Mouse (Mus musculus) embryonic facial prominence, embryonic 13.5 days (tissue): ENCODE measurements around the gene Iqck. TPM values are rescaled to one million over a fixed set of nuclear protein-coding genes. Genes with fewer than 3 reads are reported as not detected.

Experiments
- ATAC-seq: fragments of 200-750 bp; cut with Nextera tagmentation; 2 replicates; pipeline ENCODE4 v1.8.0; 2017; ENCODE audit warnings: low read depth; ENCODE audit not compliant: insufficient number of reproducible peaks, insufficient read depth, low FRiP score, low TSS enrichment
- H3K27ac ChIP-seq: fragments of 300-500 bp; sonication (generic); 2 replicates; pipeline ENCODE4 v1.5.1; 2015; ENCODE audit warnings: moderate library complexity, mild to moderate bottlenecking, inconsistent platforms
- H3K27me3 ChIP-seq: fragments of 300-500 bp; sonication (generic); 2 replicates; pipeline ENCODE4 v1.6.1; 2015; ENCODE audit warnings: mild to moderate bottlenecking, inconsistent platforms
- H3K36me3 ChIP-seq: fragments of 300-500 bp; sonication (generic); 2 replicates; pipeline ENCODE4 v1.6.1; 2015; ENCODE audit warnings: mild to moderate bottlenecking, inconsistent platforms
- H3K4me1 ChIP-seq: fragments of 300-500 bp; sonication (generic); 2 replicates; pipeline ENCODE4 v1.6.1; 2015; ENCODE audit warnings: inconsistent platforms
- H3K4me2 ChIP-seq: fragments of 300-500 bp; sonication (generic); 2 replicates; pipeline ENCODE4 v1.6.1; 2015; ENCODE audit warnings: moderate library complexity, mild to moderate bottlenecking, inconsistent platforms
- H3K4me3 ChIP-seq: fragments of 300-500 bp; sonication (generic); 2 replicates; pipeline ENCODE4 v1.5.1; 2015; ENCODE audit warnings: mild to moderate bottlenecking, inconsistent platforms
- H3K9ac ChIP-seq: fragments of 300-500 bp; sonication (generic); 2 replicates; pipeline ENCODE4 v1.6.1; 2015; ENCODE audit warnings: mild to moderate bottlenecking, inconsistent platforms
- H3K9me3 ChIP-seq: fragments of 300-500 bp; sonication (generic); 2 replicates; pipeline ENCODE4 v1.6.1; 2016; ENCODE audit warnings: inconsistent platforms
- WGBS: fragments of 180-500 bp; shearing (Covaris S2); methylation state at CpG from one replicate; pipeline ENCODE4 v1.1.7; 2015; ENCODE audit warnings: mixed read lengths; 5-methylcytosine and 5-hydroxymethylcytosine counted together
- polyA plus RNA-seq: library from polyadenylated mRNA; unstranded; fragments of >200 nt; fragmentation: Nextera tagmentation; extraction: Ambion mirVana; gene quantifications from 2 replicates; pipeline ENCODE4 v1.2.1, GENCODE M21; 2015

The Iqck gene
- polyA plus RNA-seq, 1 experiment from 2014 or later: 3.0 TPM

DNA sequence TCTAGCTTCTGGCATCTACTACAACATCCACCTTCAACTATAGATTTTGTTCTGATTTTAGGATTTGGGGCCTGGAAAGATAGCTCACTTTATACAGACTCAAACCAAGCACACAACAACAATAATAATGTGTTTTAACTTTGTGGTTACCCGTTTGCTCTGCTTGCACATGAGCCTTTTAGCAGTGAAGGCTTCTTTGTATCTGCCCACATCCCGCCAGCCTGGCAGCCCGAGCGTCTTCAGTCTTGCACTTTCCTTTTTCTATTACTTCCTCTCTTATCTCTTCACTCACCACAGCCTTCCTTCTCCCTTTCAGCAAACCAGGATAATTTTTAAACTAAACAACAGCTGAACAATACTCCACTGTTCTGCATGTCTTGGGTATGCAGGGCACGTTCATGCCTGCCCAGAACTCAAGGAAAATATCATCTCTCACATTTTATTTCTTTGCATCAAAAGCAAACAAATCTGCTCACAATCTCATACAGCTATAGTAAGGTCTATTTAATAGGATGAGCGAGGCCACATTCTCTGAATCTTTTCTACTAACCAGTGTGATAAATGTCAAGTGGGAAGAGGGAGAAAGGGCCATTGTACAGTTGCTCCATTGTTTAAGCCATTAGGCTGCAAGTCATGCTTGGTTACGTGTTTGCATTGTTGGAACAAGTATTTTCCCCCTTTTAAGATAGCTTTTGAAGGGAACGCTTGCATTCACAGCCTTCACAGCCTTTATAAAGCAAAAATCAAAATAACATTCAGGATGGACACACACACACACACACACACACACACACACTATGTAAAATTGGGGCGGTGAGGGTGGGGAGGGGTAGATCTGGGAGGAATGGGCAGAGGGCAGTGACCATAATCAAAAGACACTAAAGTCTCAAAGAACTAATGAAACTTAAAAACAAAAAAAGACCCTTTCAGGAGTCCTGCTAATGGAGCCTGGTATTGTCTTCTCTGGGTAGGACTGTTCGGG, 40.2 kb downstream of the Iqck start:
- Histone ChIP-seq H3K27me3 (no peaks in the 10 kb centered on the region), H3K4me1 (peaks cover 16% of the 10 kb centered on the region; the same call in 1 of the 2 replicates), H3K27ac (peak overlapping the region; percentile 78), H3K36me3 (no peaks in the 10 kb centered on the region), H3K9me3 (no peaks in the 10 kb centered on the region), H3K4me3 (no peak overlapping the region), H3K4me2 (no peak overlapping the region), H3K9ac (no peak overlapping the region)
- WGBS: 38% methylated on average over 10 of the region's 10 CpGs
- ATAC-seq: 0 out of 2 replicates have a peak, but pooled peaks have one; percentile 52

DNA sequence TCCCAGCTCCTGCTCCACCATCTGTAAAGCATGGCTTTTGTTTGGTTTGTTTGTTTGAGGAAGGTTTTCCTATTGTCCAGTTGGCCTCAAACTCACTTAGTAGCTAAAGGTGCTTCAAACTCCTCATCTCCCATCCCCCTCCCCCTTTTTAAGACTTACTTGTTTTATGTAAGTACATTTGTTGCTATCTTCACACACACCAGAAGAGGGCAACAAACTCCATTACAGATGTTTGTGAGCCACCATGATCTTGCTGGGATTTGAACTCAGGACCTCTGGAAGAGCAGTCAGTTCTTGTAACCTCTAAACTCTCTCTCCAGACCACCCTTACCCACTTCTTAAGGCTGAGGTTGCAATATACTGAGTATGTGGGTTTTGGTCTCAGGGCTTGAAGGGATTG, 42.5 kb downstream of the Iqck start:
- Histone ChIP-seq H3K4me2 (no peak overlapping the region), H3K4me3 (no peak overlapping the region), H3K27ac (no peak overlapping the region), H3K36me3 (no peaks in the 10 kb centered on the region), H3K4me1 (peaks cover 24% of the 10 kb centered on the region), H3K9ac (no peak overlapping the region), H3K27me3 (no peaks in the 10 kb centered on the region), H3K9me3 (no peaks in the 10 kb centered on the region)
- ATAC-seq: no peak

DNA sequence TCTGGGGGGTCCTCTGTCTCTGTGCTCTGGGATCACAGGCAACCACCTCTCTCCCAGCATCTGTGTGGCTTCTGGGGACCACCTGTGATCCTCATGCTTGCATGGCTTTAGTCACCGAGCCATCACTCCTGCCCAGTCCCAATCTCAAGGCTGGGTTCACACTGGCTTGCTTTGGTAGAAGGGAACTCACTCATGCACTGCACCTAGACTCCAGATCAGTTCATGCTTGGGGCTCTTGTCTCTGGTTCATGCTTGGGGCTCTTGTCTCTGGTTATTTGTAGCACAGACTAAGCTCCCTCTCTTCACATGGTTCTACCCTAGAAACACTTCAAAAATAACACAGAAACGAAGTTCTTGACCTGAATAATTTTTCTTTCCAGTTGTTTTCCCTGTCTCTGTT, 44.5 kb downstream of the Iqck start:
- WGBS: 72% methylated on average over 2 of the region's 2 CpGs
- H3K4me3 ChIP-seq: no peak overlapping the region
- H3K27ac ChIP-seq: no peak overlapping the region
- H3K36me3 ChIP-seq: no peaks in the 10 kb centered on the region
- no peaks in the 10 kb centered on the region for H3K9me3 ChIP-seq
- no peak overlapping the region for H3K9ac ChIP-seq
- H3K4me2 ChIP-seq: no peak overlapping the region
- peaks cover 40% of the 10 kb centered on the region for H3K4me1 ChIP-seq
- no peak for ATAC-seq
- no peaks in the 10 kb centered on the region for H3K27me3 ChIP-seq

DNA sequence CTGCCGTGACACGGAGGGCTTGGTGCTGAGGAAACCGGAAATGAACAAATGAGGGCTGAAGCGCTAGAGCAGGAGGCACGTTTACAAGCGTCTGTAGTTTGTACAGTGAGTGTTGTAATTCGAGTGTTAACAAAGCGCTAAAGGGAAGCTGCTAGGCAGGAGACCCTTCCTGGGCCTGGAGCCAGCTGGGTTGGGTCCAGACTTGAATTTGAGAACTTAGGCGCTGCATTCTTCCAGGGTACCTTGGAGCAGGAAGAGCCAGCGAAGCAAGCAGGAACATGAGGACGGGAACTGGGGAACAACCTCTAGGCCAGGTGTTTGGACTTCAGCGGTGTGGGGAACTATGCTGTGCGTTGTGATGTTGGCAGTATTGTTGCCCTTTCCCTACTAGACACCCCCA, 47.4 kb downstream of the Iqck start:
- Histone ChIP-seq H3K27ac (peak overlapping the region; percentile 79), H3K4me2 (peak overlapping the region; percentile 38), H3K4me3 (peak overlapping the region; percentile 2; the same call in 1 of the 2 replicates), H3K27me3 (no peaks in the 10 kb centered on the region), H3K36me3 (no peaks in the 10 kb centered on the region), H3K9ac (no peak overlapping the region), H3K9me3 (no peaks in the 10 kb centered on the region), H3K4me1 (peaks cover 25% of the 10 kb centered on the region)
- peak; percentile 70 for ATAC-seq
- 23% methylated on average over 13 of the region's 13 CpGs for WGBS

DNA sequence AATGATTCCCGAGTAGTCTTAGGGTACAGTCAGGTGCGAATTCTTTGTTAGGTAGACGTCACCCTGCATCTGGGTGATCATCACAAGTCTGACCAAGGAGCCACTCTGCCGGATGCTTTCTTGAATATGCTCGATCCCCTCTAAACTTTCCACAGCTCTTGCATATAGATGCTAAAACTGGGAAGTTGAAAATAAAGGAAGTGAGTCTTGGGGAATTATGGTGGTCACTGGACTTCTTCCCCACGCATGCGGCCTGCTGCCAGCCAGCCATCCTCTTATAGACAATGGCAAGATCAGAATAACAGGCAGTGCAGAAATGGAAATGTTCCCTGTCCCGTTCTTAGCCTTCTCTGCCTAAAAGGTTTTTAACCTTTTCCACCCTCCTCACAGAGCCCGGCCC, 48.3 kb downstream of the Iqck start:
- no peak overlapping the region for H3K4me3 ChIP-seq
- no peak overlapping the region for H3K4me2 ChIP-seq
- H3K27ac ChIP-seq: peak overlapping the region; percentile 79
- WGBS: 85% methylated on average over 9 of the region's 9 CpGs
- peaks cover 25% of the 10 kb centered on the region for H3K4me1 ChIP-seq
- no peaks in the 10 kb centered on the region for H3K27me3 ChIP-seq
- H3K9me3 ChIP-seq: no peaks in the 10 kb centered on the region
- no peaks in the 10 kb centered on the region for H3K36me3 ChIP-seq
- H3K9ac ChIP-seq: no peak overlapping the region
- ATAC-seq: no peak

DNA sequence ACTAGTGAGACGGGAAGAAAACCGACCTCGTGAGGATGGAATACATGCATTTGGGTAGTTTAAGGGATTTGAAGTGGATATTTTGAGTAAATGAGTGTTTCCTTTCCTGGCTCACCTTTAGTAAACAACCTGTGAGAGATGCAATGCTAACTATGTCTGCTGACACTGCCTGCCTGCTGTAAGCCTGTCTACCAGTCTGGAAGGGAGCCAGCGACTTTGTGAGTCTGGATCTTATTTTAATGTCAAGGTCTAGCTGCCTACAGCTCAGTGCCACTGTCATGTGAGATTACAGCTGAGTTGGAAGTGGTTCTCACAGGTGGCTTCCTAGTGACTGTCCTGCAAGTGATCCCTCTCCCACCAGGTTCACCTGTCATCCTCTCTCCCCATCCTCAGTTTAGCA, 49.0 kb downstream of the Iqck start:
- no peaks in the 10 kb centered on the region for H3K9me3 ChIP-seq
- no peak overlapping the region for H3K4me2 ChIP-seq
- H3K4me1 ChIP-seq: peaks cover 25% of the 10 kb centered on the region
- no peak overlapping the region for H3K4me3 ChIP-seq
- H3K36me3 ChIP-seq: no peaks in the 10 kb centered on the region
- WGBS: 79% methylated on average over 4 of the region's 4 CpGs
- H3K9ac ChIP-seq: no peak overlapping the region
- no peak overlapping the region for H3K27ac ChIP-seq
- no peaks in the 10 kb centered on the region for H3K27me3 ChIP-seq
- ATAC-seq: no peak

DNA sequence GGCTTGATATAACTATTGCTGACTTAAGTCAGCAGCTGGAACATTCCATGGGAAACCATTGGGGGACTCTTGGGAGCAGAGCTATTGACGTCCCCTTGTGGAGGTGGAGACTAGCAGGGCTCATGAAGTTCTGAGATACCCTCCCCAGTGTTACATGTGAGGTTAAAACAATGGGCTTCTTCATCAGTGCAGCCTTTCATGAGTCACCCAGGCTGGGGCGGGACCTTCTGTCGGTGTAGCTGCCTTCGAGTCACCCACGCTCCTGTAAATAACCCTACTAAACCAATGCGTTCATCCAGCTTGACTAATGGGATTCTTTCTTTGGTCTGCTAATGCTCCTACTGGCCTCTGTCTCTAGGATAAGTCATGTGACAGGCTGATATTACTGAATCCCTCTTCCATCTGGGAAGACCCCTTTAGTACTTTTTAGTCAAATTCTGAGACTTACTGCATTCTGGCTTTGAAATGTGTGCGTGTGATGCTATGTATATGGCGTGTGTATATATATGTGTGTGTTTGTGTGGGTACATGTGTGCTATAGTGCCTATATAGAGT, 53.5 kb downstream of the Iqck start:
- Histone ChIP-seq H3K9me3 (no peaks in the 10 kb centered on the region), H3K36me3 (no peaks in the 10 kb centered on the region), H3K27me3 (no peaks in the 10 kb centered on the region), H3K27ac (no peak overlapping the region), H3K9ac (no peak overlapping the region), H3K4me1 (peaks cover 11% of the 10 kb centered on the region), H3K4me3 (no peak overlapping the region), H3K4me2 (no peak overlapping the region)
- ATAC-seq: no peak
- 55% methylated on average over 8 of the region's 8 CpGs for WGBS

DNA sequence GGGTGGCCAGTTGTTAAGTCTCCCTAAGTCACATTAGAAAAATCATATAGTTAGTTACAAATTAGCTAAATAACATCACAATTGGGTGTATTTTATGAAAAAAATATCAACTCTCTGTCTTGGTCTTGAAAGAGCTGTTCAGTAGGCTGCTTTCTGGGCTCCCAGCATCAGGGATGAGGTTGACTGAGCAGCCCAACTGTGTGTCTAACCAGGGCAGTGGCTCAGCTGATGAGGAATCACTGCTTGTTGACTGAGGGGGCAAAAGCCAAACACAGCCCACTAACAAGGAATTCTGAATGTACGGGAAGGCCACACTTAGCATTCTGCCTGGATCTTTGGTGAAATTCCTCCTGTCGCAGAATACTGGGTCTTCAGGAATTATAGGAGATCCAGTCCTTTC, 54.9 kb downstream of the Iqck start:
- WGBS: 87% methylated on average over 2 of the region's 2 CpGs
- Histone ChIP-seq H3K9ac (no peak overlapping the region), H3K4me2 (no peak overlapping the region), H3K9me3 (no peaks in the 10 kb centered on the region), H3K4me1 (peaks cover 4% of the 10 kb centered on the region; the same call in 1 of the 2 replicates), H3K36me3 (no peaks in the 10 kb centered on the region), H3K27ac (no peak overlapping the region), H3K27me3 (no peaks in the 10 kb centered on the region), H3K4me3 (no peak overlapping the region)
- no peak for ATAC-seq

DNA sequence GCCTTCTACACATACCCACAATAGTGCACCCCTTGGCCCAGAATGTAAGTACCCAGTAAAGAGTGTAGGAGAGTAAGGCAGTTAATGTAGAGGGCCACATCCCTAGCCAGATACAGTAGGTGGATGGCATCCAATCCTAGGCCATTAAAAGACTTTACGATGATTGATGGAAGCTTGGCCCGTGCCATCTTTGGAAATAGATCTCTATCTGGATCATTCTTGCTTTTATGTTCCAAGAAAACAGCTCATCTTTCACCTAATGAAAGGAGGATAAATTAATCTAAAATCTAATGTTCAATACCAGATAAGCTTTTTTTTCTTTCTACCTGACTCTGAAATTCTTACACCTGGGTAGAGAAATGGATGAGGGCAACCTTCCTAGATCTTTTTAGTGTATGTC, 55.6 kb downstream of the Iqck start:
- no peak for ATAC-seq
- Histone ChIP-seq H3K27ac (no peak overlapping the region), H3K36me3 (no peaks in the 10 kb centered on the region), H3K9ac (no peak overlapping the region), H3K4me1 (peaks cover 4% of the 10 kb centered on the region; the same call in 1 of the 2 replicates), H3K4me2 (no peak overlapping the region), H3K27me3 (no peaks in the 10 kb centered on the region), H3K9me3 (no peaks in the 10 kb centered on the region), H3K4me3 (no peak overlapping the region)
- 94% methylated on average over 2 of the region's 2 CpGs for WGBS

DNA sequence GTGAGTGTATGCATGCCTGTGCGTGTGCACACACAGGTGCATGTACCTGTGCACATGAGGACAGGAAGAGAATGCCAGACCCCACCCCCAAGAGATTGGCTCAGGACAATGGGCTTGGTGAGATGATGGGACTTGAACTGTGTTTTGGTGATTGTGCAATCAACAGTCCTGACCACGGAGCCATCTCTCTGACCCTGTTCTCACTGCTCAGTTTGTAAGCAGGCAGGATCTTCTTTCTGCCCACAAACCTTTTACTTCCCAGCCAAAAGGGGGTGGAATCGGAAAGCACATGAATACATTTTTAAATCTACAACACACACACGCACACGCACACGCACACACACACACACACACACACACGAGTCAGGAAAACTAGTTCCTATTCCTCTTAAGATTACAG, 56.0 kb downstream of the Iqck start:
- H3K4me3 ChIP-seq: no peak overlapping the region
- 74% methylated on average over 7 of the region's 7 CpGs for WGBS
- no peak overlapping the region for H3K9ac ChIP-seq
- peaks cover 4% of the 10 kb centered on the region; the same call in 1 of the 2 replicates for H3K4me1 ChIP-seq
- H3K27ac ChIP-seq: no peak overlapping the region
- H3K9me3 ChIP-seq: no peaks in the 10 kb centered on the region
- no peak for ATAC-seq
- no peaks in the 10 kb centered on the region for H3K27me3 ChIP-seq
- H3K4me2 ChIP-seq: no peak overlapping the region
- no peaks in the 10 kb centered on the region for H3K36me3 ChIP-seq

DNA sequence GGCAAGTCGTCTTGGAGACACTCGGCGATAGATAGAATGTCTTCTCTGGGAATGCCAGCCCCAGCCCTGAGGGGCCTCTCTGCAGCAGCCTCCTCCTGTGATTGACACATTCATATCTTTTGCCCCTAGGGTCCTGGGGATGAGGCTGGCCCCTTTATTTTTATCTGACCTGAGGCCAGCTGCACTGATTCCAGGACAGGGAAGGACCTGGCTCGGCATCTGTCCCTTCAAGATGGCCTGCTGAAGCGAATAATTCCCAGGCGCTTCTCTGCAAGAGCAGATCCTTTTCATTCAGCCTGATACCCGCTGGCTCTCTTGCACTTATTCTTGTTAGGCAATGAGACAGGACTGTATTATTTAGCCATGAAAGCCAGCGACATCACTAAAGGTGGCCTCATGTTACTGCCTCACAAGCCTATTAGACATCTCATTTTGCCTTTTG, 56.5 kb downstream of the Iqck start:
- H3K9ac ChIP-seq: no peak overlapping the region
- WGBS: 37% methylated on average over 8 of the region's 8 CpGs
- no peaks in the 10 kb centered on the region for H3K9me3 ChIP-seq
- no peak overlapping the region for H3K27ac ChIP-seq
- no peaks in the 10 kb centered on the region for H3K36me3 ChIP-seq
- no peaks in the 10 kb centered on the region for H3K27me3 ChIP-seq
- ATAC-seq: no peak
- H3K4me3 ChIP-seq: no peak overlapping the region
- H3K4me1 ChIP-seq: peaks cover 4% of the 10 kb centered on the region; the same call in 1 of the 2 replicates
- no peak overlapping the region for H3K4me2 ChIP-seq
